Mouse (Mus musculus) lung, postnatal 36 days (tissue): ENCODE results near the gene Jhy.

Source experiments
- DNase-seq: peaks from one replicate; pipeline ENCODE4 v3.0.0; 2022; ENCODE audit warnings: mixed read lengths

Gene Jhy

GRCm38 (mm10) chr9:40851515-40851914 lies 112.4 kb downstream of the Jhy start:
- no peak for DNase-seq
